Mouse (Mus musculus) urinary bladder, adult 18-20 months (tissue): ENCODE measurements at regions not wholly inside any gene's neighbourhood (a gene's known extent, or its start where the extent isn't known, plus 50 kb on each side); places are given as distances from the start of the nearest gene placed in this dataset.
"Not testable (repeated sequence)": the region's sequence is repeated elsewhere in the genome, so short reads cannot be mapped to it uniquely, and the experiment has no call there.

Source experiments
- DNase-seq, 2 experiments: peaks; one replicate each; pipeline ENCODE4 v3.0.0; 2022; ENCODE audit warnings: low spot score in 2 of 2, mixed read lengths in 2 of 2

- no peak for DNase-seq
These were observed 209.9 kb downstream of the Med10 start for GRCm38 (mm10) chr13:70012123-70012522.

- no peak for DNase-seq
These were observed 213.0 kb downstream of the Med10 start for GRCm38 (mm10) chr13:70015183-70015582.

GRCm38 (mm10) chr13:70017535-70017934 is 215.3 kb downstream of the Med10 start:
- no peak for DNase-seq

- no peak for DNase-seq
These were observed 218.0 kb downstream of the Med10 start for GRCm38 (mm10) chr13:70019999-70020838.

GRCm38 (mm10) chr13:70033249-70033648 is 231.1 kb downstream of the Med10 start:
- no peak for DNase-seq

GRCm38 (mm10) chr13:70033763-70034162 is 231.6 kb downstream of the Med10 start:
- DNase-seq = no peak

- no peak for DNase-seq
These were observed 235.9 kb downstream of the Med10 start for GRCm38 (mm10) chr13:70037985-70038667.

GRCm38 (mm10) chr13:70057920-70058319 is 255.7 kb downstream of the Med10 start:
- no peak for DNase-seq

- no peak for DNase-seq
These were observed 259.3 kb downstream of the Med10 start for GRCm38 (mm10) chr13:70061363-70061945.

GRCm38 (mm10) chr13:70073655-70074054 is 271.5 kb downstream of the Med10 start:
- DNase-seq = no peak

- DNase-seq = no peak
These were observed 273.2 kb downstream of the Med10 start for GRCm38 (mm10) chr13:70075353-70075752.

GRCm38 (mm10) chr13:70081108-70081507 is 278.9 kb downstream of the Med10 start:
- no peak for DNase-seq

- no peak for DNase-seq
These were observed 290.7 kb downstream of the Med10 start for GRCm38 (mm10) chr13:70092886-70093285.

- no peak for DNase-seq
These were observed 291.8 kb downstream of the Med10 start for GRCm38 (mm10) chr13:70093970-70094369.

GRCm38 (mm10) chr13:70096430-70097301 is 294.5 kb downstream of the Med10 start:
- DNase-seq = no peak

GRCm38 (mm10) chr13:70100091-70100490 is 297.9 kb downstream of the Med10 start:
- not testable (repeated sequence) for DNase-seq

- no peak for DNase-seq
These were observed 300.8 kb downstream of the Med10 start for GRCm38 (mm10) chr13:70103021-70103420.

- not testable (repeated sequence) for DNase-seq
These were observed 301.3 kb downstream of the Med10 start for GRCm38 (mm10) chr13:70103491-70103890.

GRCm38 (mm10) chr13:70103903-70104302 is 301.7 kb downstream of the Med10 start:
- DNase-seq = no peak

GRCm38 (mm10) chr13:70115576-70115975 is 313.4 kb downstream of the Med10 start:
- DNase-seq = no peak

GRCm38 (mm10) chr13:70124860-70125545 is 322.8 kb downstream of the Med10 start:
- no peak for DNase-seq
